Mouse (Mus musculus): ENCODE data around the gene Fbxl8.

DNA sequence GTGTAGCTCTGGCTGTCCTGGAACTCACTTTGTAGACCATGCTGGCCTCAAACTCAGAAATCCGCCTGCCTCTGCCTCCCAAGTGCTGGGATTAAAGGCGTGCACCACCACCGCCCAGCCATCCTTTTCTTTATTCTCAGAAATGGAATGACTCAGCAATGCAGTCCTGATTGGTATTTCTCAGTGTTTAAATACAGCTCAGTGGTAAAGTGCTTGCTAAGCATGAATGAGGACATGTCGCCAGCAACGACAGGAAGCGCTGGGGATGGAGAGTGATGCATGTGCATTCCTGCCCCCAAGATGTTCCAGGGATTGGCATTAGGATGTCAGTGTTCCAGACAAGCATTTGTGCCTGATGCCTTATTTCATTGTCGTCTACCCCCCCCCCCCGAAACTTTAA, 38.9 kb downstream of the Fbxl8 start:
- TF ChIP-seq CTCF (IDR thresholded peaks at IDR 0.05; ENCODE audit: low read depth) = no peak
- TF ChIP-seq EP300 (optimal IDR thresholded peaks at IDR 0.05) = no peak
